Comparison of ENCODE assay signal across 27 mouse cellular contexts in genomic region chr16:13049321-13049720, GRCm38 (mm10).
DNase-seq lines count a peak whose midpoint lies in the region; ATAC-seq and TF ChIP-seq lines count a peak whose summit lies in the region.
"Had no signal": no experiment of that assay in that cellular context is flagged by ENCODE, and none has a peak within 500 bp of the region (broad histone marks: within the 10 kb centered on the region; RNA-seq: fewer than 3 reads in every experiment).

No protein-coding gene starts in this region.

- no peak overlapping the region for H3K9ac ChIP-seq in midbrain, postnatal 0 days (replicated peaks; ENCODE audit: low read length, poor library complexity, severe bottlenecking)
- H3K9ac ChIP-seq in midbrain, embryonic 11.5 days (ENCODE audit: low read length): no peak overlapping the region
- H3K9ac ChIP-seq in ES-E14 (ENCODE audit: insufficient read depth, low read depth, low read length, poor library complexity, severe bottlenecking): no peak overlapping the region
- H3K9ac ChIP-seq: embryonic facial prominence, embryonic 12.5 days; embryonic facial prominence, embryonic 15.5 days; heart, embryonic 12.5 days; heart, embryonic 15.5 days; hindbrain, embryonic 14.5 days had no signal

- WGBS in midbrain, postnatal 0 days: 86% methylated on average over 4 of the region's 4 CpGs
- WGBS in midbrain, embryonic 11.5 days: 86% methylated on average over 4 of the region's 4 CpGs

- H3K27me3 ChIP-seq in midbrain, postnatal 0 days (ENCODE audit: insufficient read depth, low read length): no peaks in the 10 kb centered on the region
- no peaks in the 10 kb centered on the region for H3K27me3 ChIP-seq in midbrain, embryonic 11.5 days (ENCODE audit: control insufficient read depth, insufficient read depth, low read length)
- H3K27me3 ChIP-seq: embryonic facial prominence, embryonic 12.5 days; embryonic facial prominence, embryonic 15.5 days; heart, embryonic 12.5 days; heart, embryonic 15.5 days had no signal

- TF ChIP-seq CTCF in midbrain, postnatal 0 days (IDR thresholded peaks at IDR 0.05): 0 out of 2 replicates have a peak, but pooled peaks have one; percentile 21

- ATAC-seq in midbrain, postnatal 0 days (ENCODE audit: low FRiP score): no peak
- no peak for ATAC-seq in midbrain, embryonic 11.5 days (ENCODE audit: low FRiP score)
- ATAC-seq: forebrain, embryonic 14.5 days; hindbrain, postnatal 0 days; inflammation-experienced regulatory T-cells, adult 6 months; intestine, embryonic 16.5 days had no signal

- no peak for DNase-seq in midbrain, postnatal 0 days (ENCODE audit: low spot score)
- DNase-seq in midbrain, embryonic 11.5 days (ENCODE audit: low spot score, missing footprints): no peak
- DNase-seq in ES-E14 (ENCODE audit: low read depth, low spot score) (peak; percentile 25), ZHBTc4 (ENCODE audit: low read depth, low spot score) (peak; percentile 72)
- no peak for DNase-seq in layer of hippocampus, adult 9-11 months
- DNase-seq in urinary bladder, postnatal 10 days (ENCODE audit: low spot score): no peak
- DNase-seq: adrenal gland, adult 2 months; adrenal gland, postnatal 14 days; B cell, adult 2 months; cerebellum, adult 11 months; cerebellum, adult 2 months; cerebellum, adult 9-11 months; cerebellum, postnatal 25 days; gastrocnemius, postnatal 25 days; heart, adult 18-20 months; heart, postnatal 10 days; heart, postnatal 36 days had no signal

- no peaks in the 10 kb centered on the region for H3K36me3 ChIP-seq in midbrain, postnatal 0 days (ENCODE audit: insufficient read depth, low read length)
- H3K36me3 ChIP-seq in midbrain, embryonic 11.5 days (ENCODE audit: control insufficient read depth, insufficient read depth, low read length): no peaks in the 10 kb centered on the region
- H3K36me3 ChIP-seq in ES-E14 (ENCODE audit: control insufficient read depth, insufficient read depth, low read length, poor library complexity, severe bottlenecking): no peaks in the 10 kb centered on the region
- H3K36me3 ChIP-seq: embryonic facial prominence, embryonic 12.5 days; embryonic facial prominence, embryonic 15.5 days; heart, embryonic 12.5 days; heart, embryonic 15.5 days; hindbrain, embryonic 10.5 days had no signal

- H3K4me1 ChIP-seq in midbrain, postnatal 0 days (ENCODE audit: insufficient read depth, low read length): no peaks in the 10 kb centered on the region
- H3K4me1 ChIP-seq in midbrain, embryonic 11.5 days (ENCODE audit: control insufficient read depth, insufficient read depth, low read length): no peaks in the 10 kb centered on the region
- H3K4me1 ChIP-seq in ES-E14 (ENCODE audit: control insufficient read depth in 2 of 2, insufficient read depth in 2 of 2, low read length in 2 of 2, poor library complexity in 1 of 2): no peaks in the 10 kb centered on the region; a peak in 1 of 4 replicates
- H3K4me1 ChIP-seq: embryonic facial prominence, embryonic 12.5 days; heart, embryonic 12.5 days; heart, embryonic 15.5 days; hindbrain, embryonic 10.5 days had no signal

- H3K9me3 ChIP-seq in midbrain, postnatal 0 days (ENCODE audit: low read length): no peaks in the 10 kb centered on the region
- H3K9me3 ChIP-seq in midbrain, embryonic 11.5 days (ENCODE audit: control insufficient read depth, low read length): no peaks in the 10 kb centered on the region
- no peaks in the 10 kb centered on the region for H3K9me3 ChIP-seq in ES-E14 (ENCODE audit: control insufficient read depth, insufficient read depth, low read depth, low read length)
- H3K9me3 ChIP-seq: embryonic facial prominence, embryonic 12.5 days; embryonic facial prominence, embryonic 15.5 days; heart, embryonic 12.5 days; heart, embryonic 15.5 days; hindbrain, embryonic 10.5 days had no signal

- no peak overlapping the region for H3K4me2 ChIP-seq in midbrain, postnatal 0 days (ENCODE audit: low read depth, low read length, poor library complexity, severe bottlenecking)
- H3K4me2 ChIP-seq in midbrain, embryonic 11.5 days: no peak overlapping the region
- H3K4me2 ChIP-seq: embryonic facial prominence, embryonic 12.5 days; embryonic facial prominence, embryonic 15.5 days; heart, embryonic 12.5 days; heart, embryonic 15.5 days; hindbrain, embryonic 14.5 days had no signal

- H3K4me3 ChIP-seq in midbrain, postnatal 0 days (ENCODE audit: low read depth, low read length): no peak overlapping the region
- H3K4me3 ChIP-seq in midbrain, embryonic 11.5 days (ENCODE audit: low read depth, low read length): no peak overlapping the region
- H3K4me3 ChIP-seq in ES-E14 (ENCODE audit: insufficient read depth in 1 of 2, low read depth in 1 of 2, low read length in 2 of 2, poor library complexity in 1 of 2, severe bottlenecking in 1 of 2): no peak overlapping the region
- H3K4me3 ChIP-seq: embryonic facial prominence, embryonic 12.5 days; embryonic facial prominence, embryonic 15.5 days; heart, embryonic 12.5 days; heart, embryonic 15.5 days; hindbrain, embryonic 10.5 days had no signal

- H3K27ac ChIP-seq in midbrain, postnatal 0 days (ENCODE audit: low read depth, low read length): no peak overlapping the region
- H3K27ac ChIP-seq in midbrain, embryonic 11.5 days (ENCODE audit: low read depth, low read length): no peak overlapping the region
- H3K27ac ChIP-seq in ES-E14 (ENCODE audit: insufficient read depth, low read depth, low read length, poor library complexity, severe bottlenecking): no peak overlapping the region
- H3K27ac ChIP-seq: embryonic facial prominence, embryonic 12.5 days; embryonic facial prominence, embryonic 15.5 days; heart, embryonic 15.5 days; hindbrain, embryonic 10.5 days; hindbrain, embryonic 14.5 days; hindbrain, postnatal 0 days had no signal

- in situ Hi-C loops in ES-E14 (cut with MboI; ENCODE audit: low sequenced_read_pairs in 2 of 2, unreplicated experiment in 2 of 2): no loop called here

TF ChIP-seq in ES-E14, 5 proteins besides CTCF, POLR2A, EP300 and RAD21:
- TF ChIP-seq ZNF384 (IDR thresholded peaks at IDR 0.05; ENCODE audit: low read depth, low read length): no peak
- TF ChIP-seq CHD2 (IDR thresholded peaks at IDR 0.05; ENCODE audit: low read depth, low read length): no peak
- TF ChIP-seq HCFC1 (IDR thresholded peaks at IDR 0.05; ENCODE audit: borderline replicate concordance, insufficient read depth, low read length): no peak

Comparison
In these comparisons a context has a peak if more than half of its experiments do, and no peak if none do; other contexts are left out.
1. DNase-seq: peak in ES-E14 (single experiment) and ZHBTc4 (single experiment); none in midbrain, postnatal 0 days (single experiment), midbrain, embryonic 11.5 days (single experiment), layer of hippocampus, adult 9-11 months (single experiment) and urinary bladder, postnatal 10 days (single experiment).